Mouse (Mus musculus) adrenal gland, postnatal 36 days (tissue): ENCODE results near the gene Dnmt3a. TPM values are rescaled to one million over a fixed set of nuclear protein-coding genes. Genes with fewer than 3 reads are reported as not detected.

ENCODE experiments used
- DNase-seq, 2 experiments: peaks; one replicate each; pipeline ENCODE4 v3.0.0; 2021; ENCODE audit warnings: mixed read lengths in 1 of 2
- total RNA-seq, 2 experiments: library from RNA; stranded (reverse); gene quantifications; 2 replicates each; pipeline ENCODE4 v1.2.3; 2021

Gene Dnmt3a
- total RNA-seq, 2 experiments from 2014 or later, result 51.6 to 52.4 TPM

DNA sequence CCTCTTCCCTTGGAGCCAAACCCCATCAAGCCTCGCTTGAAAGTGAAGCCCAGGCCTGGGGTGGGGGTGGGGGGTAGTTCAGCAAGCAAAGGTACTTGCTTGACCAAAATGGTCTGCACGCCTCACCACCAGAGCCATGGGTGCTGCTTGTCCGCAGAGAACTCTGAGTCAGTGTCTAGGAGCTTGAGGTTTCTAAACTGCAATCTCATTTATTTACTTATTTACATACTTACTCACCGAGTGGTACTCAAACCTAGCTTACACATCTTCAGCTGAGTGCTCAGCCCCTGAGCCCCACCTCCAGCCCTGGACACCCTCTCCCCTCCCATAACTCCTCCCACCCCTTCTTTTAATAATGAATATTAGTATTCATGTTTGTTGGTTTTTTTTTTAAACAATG lies 48.6 kb downstream of the Dnmt3a start:
- DNase-seq, result no peak

DNA sequence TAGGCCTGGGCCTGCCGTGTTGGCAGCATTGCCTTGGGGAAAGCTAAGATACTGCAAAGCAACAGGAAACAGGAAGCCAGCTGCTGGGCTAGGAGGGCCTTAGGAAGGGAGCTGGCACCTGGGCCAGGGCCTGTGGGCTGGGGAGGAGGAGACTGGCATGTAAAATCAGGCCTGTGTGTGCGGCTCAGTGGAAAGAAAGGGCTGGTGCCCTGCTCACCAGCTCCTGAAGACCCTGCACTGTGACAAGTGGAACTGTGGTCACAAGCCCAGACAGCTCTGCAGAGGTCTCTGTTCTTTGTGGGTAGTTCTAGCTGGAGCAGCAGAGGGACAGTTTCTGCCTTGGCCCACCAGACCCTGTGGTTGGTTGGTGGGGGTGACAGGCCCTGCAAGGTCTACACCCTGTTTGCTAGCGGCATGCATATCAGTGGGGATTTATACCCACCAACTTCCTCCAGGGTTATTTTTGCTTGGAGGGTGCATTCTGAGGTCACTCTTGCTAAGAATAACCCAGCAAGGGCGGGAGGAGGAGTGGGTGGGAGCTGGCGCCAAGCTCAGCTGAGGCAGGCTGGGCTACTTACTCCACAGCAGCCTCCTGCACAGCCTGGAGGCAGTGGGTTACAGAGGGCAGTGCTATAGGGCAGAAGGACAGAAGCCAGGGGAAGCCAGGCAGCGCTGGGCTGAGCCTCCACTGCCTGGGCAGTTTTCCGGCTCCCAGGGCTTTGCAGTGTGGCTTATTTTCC lies 50.1 kb downstream of the Dnmt3a start:
- DNase-seq, result peak; percentile 65 to 82

DNA sequence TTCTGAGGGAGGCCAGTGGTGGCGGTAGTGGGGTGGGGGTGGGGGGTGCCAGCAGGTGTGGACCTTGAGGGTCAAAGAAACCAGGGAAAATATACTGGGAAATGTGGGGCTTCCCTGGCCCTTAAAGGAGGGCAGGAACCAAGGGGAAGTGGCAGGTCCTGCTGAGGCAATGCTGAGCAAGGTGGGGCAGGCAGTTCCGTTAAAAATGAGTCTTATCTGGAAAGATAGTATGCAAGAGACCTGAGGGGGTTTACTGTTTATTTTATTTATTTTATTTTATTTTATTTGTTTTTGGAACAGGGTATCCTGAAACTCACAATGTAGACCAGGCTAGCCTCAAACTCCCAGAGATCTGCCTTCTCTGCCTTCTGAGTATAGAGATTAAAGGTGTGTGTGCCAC lies 50.9 kb downstream of the Dnmt3a start:
- no peak for DNase-seq

DNA sequence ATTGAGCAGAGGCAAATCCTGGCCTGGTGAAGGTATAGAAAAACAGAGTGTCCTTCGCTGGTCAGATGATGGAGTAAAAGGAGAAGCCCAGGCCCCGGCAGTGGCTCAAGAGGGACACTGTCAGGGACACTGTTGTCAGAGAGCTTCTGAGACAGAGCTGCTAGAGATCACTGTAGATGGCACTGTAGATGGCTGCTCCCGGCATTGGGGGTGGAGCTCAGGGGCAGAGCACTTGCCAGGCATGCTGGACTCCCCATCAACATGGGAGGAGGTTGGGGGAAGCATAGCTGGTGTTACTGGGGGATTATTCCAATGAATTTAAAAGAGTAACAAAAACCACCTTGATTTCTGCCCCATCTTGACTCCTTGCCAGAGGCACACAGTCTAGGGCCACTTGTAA lies 51.4 kb downstream of the Dnmt3a start:
- no peak for DNase-seq

DNA sequence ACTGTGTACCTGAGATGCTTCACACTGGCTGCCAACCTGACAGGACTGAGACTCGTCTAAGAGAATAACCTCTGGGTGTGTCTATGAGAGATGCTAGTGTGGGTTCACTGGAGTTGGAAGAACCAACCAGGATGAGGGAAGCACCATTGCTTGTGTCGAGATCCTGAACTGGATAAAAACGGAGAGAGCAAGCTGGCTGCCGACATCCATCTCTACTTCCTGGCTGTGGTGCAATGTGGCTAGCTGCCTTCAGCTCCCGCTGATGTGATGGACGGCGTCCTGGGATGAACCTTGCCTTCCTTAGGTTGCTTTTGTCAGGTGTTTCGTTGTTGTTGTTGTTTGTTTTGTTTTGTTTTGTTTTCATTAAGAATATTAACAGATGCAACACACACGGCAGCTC lies 52.0 kb downstream of the Dnmt3a start:
- no peak for DNase-seq

DNA sequence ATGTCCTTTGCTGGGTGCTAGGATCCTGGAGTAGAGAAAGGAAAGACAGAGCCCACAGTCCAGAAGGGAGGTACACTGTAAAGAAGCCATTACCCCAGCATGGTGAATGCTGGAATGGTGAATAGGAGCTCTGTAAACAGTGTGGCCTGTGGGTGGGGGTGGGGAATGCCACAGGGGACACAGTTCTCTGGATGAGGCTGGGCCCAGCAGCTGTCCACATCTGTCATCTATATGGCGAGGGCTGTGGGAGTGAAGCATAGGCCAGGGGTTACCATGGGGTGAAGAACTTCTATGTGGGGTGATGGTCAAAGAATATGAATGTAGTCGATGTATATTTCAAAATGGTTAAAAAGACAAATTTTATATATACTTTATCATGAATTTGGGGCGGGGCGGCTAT lies 52.9 kb downstream of the Dnmt3a start:
- DNase-seq, result no peak

DNA sequence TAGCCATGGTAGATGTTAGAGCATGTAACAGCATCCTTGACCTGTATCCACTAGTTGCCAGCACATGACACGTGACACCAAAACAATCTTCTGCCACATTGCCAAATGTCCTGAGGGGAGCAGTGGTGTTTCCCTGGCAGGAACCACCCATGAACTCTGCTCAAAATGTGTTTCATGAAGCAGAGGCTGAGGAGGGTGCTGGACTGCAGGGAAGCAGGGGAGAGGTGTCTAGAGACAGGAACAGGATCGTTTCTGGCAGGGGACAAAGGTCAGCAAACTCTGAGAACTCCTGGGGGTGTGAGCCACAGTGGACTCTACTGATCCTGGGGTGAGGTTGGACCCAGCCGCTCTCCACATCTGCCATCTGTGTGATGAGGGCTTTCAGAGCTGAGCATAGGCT lies 53.7 kb downstream of the Dnmt3a start:
- DNase-seq, result peak; percentile 52

DNA sequence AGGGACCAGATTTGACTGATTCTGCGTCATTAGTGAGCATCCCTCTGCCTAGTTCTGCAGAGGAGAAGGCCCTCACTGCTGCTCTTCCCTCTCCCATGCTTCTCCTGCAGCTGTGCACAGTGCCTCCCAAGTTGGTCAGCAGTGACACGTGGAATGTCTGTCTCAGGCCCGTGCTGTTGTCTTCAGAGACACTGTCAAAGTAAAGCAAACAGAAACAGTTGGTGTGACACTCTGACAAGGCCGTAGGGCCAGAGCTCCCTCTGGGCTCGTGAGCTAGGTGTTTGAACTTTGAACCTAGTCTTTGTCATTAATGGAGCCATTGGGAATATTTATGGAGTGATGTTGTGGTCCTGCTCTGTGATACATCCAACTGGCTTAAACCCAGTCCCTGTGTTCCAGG lies 54.2 kb downstream of the Dnmt3a start:
- no peak for DNase-seq

DNA sequence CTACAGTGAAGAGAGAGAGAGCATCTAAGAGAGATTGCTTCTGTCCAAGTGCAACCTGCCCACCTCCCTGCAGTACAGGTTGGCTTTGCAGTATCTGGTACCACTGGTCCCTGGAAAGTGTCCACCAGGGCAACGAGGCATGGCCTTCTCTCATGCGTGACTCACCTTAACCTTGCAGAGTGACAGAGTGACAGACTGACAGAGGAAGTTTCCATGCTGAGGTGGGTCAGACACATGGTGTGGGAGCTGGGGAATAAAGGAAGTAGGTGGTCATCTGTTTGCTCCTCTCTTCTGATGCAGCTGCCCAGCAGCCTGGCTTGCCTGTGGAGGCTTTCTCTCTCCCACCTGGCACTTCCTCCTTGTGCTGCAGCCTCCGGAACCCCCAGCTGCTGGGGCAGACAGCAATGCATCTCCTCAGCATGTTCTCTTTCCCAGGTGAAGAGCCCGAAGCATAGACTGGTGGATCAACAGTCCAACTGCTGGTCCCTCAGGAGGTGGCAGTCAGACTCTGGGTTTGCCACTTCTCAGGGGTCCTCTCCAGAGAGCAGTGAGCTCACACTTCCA lies 55.9 kb downstream of the Dnmt3a start:
- DNase-seq, result peak; percentile 51 to 73

DNA sequence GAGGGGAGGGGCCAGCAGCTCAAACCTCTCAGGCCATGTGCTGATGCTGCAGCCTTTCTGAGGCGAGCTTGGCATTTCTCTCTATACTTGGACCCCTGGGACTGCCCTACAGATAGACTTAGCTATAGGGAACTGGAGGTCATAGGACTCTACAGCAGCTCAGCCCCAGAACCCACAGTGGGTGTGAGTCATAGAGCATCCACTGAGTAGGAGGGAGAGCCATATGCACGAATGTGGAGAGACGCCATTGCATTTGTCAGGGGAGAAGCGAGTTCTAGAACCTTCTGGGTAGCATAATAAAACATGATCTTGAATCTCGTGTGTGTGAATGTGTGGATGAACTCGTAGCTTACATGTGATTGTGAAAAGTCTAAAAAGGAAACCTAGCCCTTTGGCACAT lies 56.4 kb downstream of the Dnmt3a start:
- no peak for DNase-seq

DNA sequence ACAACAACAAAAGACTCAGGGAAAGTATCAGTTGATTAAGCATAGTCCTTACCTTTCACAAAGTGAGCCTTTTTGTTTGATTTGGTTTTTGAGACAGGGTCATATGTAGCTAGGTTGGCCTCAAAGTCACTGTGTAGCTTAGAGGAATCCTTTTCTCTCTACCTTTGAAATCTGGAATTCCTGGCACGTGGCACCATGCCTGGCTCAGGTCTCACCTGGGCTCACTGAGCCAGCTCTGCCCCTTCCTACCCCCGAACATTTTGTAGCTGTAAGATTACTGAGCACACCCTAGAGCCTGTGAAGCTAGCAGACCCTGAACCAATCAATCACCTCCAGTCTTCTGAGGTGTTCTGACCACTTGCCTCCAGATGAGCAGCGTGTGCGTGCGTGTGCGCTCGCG lies 58.4 kb downstream of the Dnmt3a start:
- no peak for DNase-seq

DNA sequence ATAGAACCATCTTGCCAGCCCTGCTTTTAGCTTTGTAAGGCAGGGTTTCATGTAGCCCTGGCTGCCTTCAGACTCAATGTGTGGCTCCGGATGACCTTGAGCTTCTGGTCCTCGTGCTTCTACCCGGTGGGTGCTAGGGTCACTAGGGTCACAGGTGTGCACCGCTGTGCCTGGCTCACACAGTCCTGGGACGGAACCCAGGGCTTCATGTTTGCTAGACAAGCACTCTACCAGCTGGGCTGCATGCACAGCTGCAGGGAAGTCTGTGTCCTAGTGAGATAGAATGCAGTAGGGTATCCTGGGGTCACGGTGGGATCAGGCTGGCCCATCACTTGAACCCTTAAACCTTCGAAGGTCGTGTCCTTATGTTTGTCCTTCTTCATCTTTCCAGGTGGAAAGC lies 59.8 kb downstream of the Dnmt3a start:
- DNase-seq, result no peak

DNA sequence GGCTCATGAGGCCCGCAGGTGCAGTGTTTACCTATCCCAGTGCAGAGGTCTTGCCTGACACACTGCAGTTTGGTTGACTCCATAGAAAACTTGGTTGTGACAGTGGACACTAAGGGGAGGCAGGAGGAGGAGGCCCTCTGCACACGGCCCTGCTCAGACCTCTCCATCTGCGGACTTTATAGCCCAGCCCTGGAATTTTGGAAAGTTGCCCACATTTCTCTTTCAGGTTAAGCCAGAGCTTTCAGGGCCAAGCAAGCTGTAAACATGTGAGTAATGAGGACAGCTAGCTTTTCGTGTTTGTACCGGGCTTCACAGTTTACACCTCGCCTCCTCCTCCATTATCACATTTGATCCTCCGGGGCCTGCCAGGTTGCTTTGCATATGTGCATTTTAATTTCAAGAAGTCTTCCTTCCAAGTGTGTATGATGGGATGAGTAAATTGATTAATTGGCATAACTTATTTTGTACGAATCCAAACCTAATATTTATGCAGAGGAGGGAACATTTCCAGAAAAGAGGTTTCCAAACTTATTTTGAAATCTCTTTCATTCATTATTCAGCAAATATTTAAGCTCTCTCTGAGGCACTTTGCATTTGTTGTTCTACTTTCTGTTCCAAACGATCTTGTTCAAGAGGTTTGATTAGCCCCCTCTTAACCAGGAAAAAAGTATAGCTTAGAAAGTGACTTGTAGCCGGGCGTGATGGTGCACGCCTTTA lies 61.0 kb downstream of the Dnmt3a start:
- peak; percentile 55 to 78 for DNase-seq

DNA sequence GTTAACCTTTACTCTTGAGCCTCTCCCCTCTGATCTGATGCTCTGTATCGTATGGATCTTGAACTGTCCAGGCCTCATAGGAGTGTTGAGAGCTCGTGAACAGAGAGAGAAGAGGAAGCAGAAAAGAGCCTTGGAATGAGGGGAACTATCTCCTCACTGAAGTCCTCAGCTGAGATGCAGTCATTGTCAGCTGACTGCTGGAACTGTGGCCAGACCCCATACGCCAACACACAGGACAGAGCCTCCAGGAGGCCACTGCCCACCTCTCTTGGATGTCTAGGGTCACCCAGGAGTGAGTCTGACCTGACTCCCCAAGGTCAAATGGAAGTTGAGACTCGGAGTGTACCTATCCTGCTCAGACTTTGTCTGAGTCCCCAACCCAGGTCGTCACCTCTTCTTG lies 62.3 kb downstream of the Dnmt3a start:
- DNase-seq, result no peak

DNA sequence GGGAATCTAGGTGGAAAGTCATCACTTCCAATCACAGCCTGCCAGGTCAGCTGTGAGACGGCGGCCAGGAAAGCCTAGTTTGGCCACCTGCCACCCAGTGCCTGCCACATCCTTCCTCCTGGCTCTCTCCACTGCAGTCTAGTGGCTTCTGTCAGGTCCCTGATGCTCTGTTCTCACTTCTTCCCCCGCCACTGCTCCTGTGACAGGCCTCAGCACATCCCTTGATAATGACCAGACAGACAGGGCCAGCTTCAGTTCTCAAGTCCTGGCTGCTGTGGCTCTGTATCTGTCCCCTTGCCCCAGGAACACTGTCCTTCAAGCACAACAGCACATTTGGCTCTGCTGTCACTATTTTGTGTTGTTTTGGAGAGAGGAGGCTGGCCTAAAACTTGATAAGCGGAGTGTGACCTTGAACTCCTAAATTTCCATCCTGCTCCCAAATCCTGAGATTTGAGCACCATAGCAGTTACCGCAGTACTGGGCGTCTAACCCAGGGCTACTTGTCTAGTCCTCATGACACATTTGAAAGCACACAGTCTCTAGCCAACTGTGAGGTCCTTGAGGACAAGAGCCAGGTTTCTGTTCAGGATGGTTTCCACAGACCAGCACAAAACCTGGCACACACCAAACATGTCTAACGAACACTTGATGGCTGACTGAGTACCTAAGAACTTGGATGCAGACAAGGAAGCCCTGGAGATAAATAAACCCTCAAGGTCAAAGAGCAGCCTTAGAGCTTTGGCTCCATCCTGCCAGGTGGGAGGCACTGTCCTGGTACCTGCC lies 63.1 kb downstream of the Dnmt3a start:
- peak; percentile 76 to 82 for DNase-seq

DNA sequence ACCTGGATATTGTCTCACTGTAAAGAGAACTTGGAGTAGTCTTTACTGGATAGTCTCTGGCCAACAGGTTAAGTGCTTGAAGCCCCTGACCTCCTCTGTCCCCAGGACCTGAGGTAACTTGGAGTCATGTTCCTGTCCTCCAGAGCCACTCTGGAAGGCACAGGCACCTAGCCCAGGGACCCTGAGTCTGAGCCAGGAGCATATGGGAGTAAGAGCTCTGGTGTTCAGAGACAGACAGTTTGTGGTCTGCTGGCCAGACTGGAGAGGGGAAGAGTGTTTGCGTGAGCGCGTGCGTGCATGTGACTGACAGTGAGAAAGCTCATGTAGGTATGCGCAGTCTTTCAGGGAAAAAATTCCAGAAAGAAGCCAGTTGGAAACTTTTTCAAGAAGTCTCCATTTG lies 64.2 kb downstream of the Dnmt3a start:
- no peak for DNase-seq

DNA sequence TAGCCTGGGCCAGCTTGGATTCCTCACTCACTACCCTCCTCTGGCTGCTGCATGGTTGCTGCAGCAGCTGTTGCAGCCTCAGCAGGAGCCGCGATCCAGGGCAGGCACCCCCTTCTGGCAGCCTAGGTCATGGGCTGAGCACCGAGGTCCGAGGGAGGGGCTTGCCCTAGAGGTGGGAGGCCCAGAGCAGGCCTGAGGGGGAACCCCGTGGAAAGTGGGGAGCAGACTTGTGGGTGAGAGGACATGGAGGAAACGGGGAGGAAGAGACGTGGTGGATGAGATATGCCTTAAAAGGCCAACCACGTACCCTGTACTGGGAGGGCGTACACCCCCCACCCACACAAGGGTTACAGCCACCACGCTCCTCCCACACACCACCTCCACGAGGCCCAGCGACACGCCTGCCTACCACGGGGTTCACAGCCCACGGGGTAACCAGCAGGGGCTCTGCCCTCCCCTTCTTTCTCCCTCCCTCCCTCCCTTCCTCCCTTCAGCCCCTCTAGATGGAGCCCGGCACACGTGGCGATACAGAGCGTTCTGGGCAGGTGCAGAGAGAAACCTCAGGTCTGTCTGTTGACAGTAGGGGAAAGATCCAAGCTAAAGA lies 65.2 kb downstream of the Dnmt3a start:
- no peak for DNase-seq

DNA sequence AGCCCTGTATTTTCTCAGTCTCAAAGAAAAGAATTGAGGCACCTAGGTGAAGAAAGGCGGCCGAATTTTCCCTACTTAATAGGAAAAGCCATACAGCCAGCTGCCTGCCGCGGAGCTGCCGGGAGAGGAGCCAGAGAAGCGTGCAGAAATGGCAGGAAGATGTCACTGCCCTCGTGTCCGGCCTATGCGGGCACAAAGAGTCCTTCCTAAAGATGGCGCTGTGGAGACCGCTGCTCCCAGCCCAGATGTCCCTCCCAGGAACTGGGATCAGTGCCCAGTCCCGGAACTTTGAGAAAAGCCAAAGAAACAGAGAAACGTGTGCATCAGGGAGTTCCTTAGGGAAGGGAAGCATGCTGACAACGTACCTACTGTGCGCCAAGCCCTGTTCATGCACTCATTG lies 65.8 kb downstream of the Dnmt3a start:
- DNase-seq, result peak; percentile 84 to 90

DNA sequence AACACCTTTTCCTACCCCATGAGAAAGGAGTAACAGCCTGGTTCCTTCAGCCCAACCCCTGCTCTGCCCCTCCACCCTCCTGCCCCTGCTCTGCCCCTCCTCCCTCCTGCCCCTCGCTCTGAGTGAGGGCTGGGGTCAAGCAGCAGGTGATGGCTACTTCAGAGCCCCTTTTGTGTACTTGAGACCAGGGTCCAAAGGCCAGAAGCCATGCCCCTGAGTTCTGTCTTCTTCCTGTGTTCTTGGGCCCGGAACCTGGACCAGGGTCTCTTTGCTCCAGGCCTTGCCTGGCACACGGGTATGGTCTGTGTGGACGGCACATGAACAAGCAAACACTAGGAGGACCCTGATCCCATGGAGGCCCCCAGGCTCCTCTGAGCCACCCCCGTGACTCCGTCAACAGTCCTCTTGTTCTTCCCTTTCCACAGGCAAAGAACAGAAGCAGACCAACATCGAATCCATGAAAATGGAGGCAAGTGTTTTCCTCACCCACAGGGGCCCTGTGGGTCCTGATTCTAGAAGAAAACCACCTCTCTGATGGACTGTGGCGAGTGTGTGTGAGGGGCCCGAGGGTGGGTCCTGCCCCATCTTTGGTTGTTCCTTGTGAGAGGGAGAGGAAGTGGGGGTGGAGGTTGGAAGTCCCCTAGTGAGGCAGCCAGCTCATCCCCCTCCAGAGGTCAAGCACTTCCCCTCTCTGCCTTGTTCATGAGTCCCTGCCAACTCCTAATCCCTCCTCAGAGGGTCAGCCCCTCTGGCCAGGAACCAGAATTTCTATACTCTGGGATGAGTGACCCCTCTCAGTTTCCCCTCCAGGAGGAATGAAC lies 66.8 kb downstream of the Dnmt3a start:
- no peak for DNase-seq

DNA sequence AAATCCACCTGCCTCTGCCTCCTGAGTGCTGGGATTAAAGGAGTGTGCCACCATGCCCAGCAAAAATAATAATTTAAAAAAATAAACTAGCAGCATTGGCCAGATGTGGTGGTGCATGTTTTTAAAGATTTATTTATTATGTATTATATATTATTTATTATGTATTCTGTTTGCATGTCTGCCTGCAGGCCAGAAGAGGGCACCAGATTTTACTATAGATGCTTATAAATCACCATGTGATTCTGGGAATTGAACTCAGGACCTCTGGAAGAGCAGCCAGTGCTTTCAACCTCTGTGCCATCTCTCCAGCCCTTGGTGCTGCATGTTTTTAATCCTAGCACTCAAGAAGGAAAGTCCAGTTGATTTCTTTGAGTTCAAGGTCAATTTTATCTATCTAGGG lies 69.7 kb downstream of the Dnmt3a start:
- no peak for DNase-seq

DNA sequence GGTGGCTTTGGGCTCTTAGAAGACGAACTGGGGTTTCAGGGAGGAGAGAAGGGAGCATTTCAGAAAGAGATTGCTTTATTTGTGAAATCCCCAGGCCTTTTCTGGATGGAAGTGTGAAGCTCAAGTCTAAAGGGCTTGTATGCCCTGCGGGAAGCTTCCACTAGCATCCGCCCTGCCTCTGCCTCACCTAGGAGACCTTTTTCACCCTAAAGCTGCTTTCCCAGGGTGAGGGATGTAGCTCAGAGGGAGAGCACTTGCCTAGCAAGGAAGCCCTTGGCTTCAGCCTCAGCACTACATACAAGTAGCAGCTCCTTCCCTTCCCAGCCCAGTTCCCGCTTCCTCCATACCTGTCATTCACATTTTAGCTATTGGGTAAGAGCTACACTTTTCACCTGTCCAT lies 71.6 kb downstream of the Dnmt3a start:
- DNase-seq, result no peak

DNA sequence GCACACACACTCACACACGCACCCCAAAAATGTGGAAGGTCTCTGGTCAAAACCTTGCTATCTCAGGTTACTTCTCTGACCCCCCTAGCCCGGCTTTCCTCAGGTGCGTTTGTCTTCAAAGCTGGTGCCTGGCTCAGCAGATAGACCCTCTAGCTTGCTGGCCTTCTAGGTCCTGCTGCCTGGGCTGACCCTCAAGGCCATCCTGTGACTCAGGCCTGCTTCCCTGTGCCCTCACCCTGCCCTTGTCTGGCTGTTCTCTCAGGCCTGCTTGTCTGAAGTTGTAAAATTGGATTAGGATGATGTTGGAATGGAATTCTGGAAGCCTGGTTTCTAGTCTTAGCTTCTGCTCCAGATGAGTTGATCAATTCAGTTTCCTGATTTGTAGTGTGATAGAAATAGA lies 75.7 kb downstream of the Dnmt3a start:
- DNase-seq, result peak; percentile 74 to 76
